Mouse (Mus musculus) olfactory bulb, adult 2 months (tissue): ENCODE measurements around the gene Tcte2.

ENCODE experiments used
- CTCF ChIP-seq: fragments of 200-500 bp; IDR thresholded peaks from 2 replicates; pipeline ENCODE4 v1.5.1; 2012; ENCODE audit warnings: low read depth, mild to moderate bottlenecking, low read length, moderate library complexity; ENCODE audit not compliant: insufficient read depth
- POLR2A ChIP-seq: fragments of 200-500 bp; IDR thresholded peaks from 2 replicates; pipeline ENCODE4 v1.6.1; 2012; ENCODE audit warnings: mild to moderate bottlenecking, low read depth, low read length, moderate library complexity; ENCODE audit not compliant: insufficient read depth

DNA sequence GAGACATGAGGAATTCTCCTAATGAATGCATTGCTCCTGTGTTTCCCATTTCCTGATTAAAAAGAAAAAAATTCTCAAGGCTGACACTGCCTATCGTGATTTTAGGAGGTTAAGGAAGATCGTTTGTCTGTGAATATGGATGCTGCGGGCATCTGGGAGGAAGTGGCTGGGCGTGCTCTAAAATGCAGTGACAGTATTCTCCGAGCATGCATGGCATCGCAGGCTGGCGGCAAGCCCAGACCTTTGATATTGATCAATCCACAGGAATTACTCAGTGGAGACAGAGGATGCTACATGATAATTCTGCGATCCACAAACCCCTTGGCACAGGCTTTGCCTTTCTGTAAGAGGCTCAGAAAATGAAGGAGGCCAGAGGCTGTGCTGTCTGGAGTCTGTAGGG, 92.4 kb downstream of the Tcte2 start:
- no peak for TF ChIP-seq POLR2A
- TF ChIP-seq CTCF = no peak
